Mouse (Mus musculus) urinary bladder, postnatal 25 days (tissue): ENCODE measurements around the gene Trim29.
A peak's percentile ranks its signal among the peaks of the same experiment; 100 is the strongest.

Source experiments
- DNase-seq: peaks from one replicate; pipeline ENCODE4 v3.0.0; 2022; ENCODE audit warnings: low spot score

The Trim29 gene

GRCm38 (mm10) chr9:43315320-43315950, 4.8 kb downstream of the Trim29 start:
- no peak for DNase-seq

- DNase-seq: no peak
These were observed 5.8 kb downstream of the Trim29 start for GRCm38 (mm10) chr9:43316466-43316865.

DNA sequence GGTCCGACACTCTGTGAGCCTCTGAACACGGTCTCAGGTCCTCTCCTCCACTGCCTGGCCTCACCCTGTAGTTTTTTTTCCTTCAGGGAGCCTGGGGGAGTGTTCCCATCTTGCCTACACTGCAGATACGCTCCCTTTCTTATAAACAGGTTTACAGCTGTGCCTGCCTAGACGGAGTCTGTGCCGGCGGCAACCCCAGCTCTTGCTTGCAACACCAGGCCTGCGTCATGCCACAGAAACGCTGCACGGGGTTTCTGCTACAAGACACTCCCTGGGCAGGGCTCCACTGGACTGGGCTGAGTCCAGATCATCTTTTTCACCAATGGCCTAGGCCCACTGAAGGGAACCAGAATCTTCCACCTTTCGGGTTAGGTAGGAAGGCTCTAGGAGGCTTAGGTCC, 8.0 kb downstream of the Trim29 start:
- DNase-seq: no peak

GRCm38 (mm10) chr9:43321951-43322350, 11.3 kb downstream of the Trim29 start:
- no peak for DNase-seq

DNA sequence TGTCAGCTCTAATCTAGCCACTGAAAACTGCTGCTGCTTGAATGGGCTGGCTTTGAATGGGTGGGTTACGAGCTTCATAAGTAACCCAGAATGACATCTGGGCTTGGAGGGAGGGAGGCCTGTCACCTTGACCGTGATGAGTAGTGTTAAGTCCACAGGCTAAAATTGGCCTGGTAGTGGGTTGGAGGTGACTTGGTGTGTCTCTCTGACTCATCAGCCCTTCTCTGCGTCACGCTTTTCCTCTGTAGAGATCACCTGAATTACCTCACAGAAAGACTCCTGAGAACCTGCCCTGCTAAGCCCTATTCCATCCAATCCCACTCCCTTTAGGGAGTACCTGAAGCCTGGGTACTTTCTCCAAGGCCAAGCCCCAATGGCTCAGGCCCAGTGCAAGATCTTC, 12.0 kb downstream of the Trim29 start:
- no peak for DNase-seq

DNA sequence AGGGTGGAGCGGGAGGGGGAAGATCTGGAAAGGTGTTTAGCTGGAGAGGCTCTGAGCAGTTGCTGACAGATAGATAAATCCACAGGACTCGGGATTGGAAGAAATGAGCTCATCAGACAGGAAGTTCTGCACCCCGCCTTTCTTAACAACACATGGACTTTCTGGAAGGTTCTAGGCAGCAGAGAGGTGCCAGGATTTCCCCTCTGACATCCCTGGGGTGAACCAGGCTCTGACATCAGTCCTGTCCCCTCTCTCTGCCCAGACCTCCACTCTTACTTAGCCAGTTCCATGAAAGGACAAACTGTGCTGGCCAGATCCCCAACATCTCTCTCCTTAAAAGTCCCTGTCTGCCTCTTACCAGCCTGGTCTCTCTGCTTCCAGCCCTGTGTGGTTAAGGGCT, 14.8 kb downstream of the Trim29 start:
- no peak for DNase-seq

DNA sequence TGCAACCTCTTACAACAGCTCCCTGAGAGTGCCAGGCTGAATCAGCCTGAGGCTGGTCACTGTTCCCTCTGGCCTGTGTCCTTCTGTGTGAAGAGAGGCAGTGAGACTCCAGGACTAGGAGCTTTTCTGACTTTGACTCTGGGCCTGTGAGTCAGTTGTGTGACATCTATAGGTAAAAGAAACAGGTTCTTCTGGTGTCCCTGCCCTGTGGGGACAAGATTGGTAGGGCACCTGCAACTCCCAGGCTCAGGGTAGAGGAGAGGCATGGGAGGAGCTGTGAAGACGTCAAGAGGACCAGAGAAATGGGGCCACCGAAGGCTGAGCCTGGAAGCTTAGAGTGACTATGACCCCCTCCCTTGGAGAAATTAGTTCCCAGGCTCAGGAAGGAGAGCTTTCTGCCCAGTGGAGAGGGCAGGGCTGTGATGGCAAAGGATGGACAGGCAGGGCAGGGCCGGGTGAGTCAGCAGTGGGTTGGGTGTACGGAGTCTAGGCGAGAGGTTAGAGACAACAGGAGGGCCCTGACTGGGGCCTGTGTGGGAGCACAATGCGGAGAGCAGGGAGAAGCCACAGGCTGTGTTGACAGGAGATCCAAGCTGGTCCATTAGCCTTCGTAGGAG, 15.5 kb downstream of the Trim29 start:
- no peak for DNase-seq

GRCm38 (mm10) chr9:43327182-43328129, 16.8 kb downstream of the Trim29 start:
- DNase-seq: peak; percentile 20

DNA sequence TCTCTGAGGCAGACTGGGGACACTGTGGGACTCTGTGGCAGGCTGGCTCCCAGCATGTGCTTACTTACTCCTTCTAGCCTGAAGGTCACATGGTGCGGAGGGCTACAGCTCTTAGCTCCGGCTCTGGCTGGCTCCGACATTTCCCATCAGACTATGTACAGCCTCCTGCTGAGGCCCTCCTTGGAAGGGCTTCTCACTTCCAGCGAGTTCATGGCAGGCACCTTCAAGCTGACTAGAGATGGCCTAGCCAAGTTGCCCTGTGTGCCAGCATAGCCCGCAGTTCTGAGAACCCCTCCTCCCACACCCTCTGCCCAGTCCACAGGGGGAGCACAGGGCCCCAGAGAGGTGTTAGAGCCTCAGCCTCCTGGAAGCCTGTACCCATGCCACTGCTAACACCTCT, 19.8 kb downstream of the Trim29 start:
- no peak for DNase-seq

DNA sequence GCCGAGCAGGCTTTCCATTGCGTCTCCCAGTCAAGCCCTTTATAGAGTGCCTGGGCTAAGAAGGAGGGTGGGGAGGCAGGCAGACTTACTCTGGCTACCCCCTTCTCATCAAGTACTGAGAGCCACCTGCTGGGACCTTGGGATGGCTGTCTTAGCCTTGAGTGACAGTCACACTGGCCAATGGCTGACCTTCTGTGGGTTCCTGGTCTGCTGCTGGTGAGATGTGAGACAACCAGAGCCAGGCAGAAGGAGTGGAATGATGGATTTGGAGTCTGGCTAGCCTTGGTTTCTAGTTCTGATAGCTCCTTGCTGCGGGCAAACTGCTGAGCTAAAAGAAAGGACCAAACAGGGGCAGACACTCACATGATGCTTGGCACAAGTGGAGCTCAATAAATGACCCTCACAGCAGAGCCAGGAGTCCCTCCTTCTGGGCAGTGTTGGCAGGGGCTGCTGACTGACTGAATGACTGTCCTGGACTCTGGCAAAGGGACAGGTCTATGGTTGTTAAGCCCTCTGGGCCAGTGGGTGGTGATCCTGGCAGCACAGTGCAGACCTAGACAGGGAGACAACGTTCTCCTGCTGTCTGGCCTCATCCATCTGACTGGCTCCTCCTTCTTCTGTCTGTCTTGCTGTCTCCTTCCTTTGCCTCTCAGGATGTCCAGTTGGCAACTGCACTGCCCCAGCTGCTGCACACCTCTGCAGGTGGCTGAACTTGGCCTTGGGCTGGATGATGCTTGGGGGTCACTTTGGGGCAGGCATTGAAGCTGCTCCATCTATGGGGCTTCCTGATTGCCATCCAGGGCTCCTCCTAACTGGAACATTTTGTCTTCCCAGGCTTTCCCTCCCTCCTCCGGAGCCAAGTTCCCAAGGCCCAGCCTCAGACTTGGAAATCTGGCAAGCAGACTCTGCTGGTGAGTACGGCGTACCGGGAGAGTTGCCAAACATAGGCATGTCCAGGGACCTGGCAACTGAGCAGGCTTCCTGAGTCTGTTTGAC, 21.1 kb downstream of the Trim29 start:
- no peak for DNase-seq

DNA sequence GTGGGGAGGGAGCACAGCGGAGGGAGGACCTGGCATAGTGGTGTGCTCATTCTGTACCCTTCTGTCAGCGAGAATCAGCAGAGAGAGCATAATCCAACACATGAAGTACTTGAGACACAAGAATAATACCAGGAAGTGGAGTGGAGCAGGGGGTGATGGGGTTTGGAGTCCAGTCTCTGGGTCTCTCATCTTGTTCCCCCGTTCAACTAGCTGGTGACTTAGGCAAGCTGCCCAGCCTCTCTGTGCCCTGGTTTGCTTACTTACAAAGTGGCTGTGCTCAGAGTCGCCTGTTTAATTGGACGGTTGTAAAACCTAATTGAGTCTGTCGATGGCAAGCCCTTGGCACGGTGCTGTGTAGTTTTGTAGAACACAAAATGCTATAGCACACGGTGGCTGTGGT, 23.8 kb downstream of the Trim29 start:
- DNase-seq: no peak

- no peak for DNase-seq
These were observed 27.0 kb downstream of the Trim29 start for GRCm38 (mm10) chr9:43337636-43338035.

GRCm38 (mm10) chr9:43338067-43338466, 27.4 kb downstream of the Trim29 start:
- DNase-seq: no peak

DNA sequence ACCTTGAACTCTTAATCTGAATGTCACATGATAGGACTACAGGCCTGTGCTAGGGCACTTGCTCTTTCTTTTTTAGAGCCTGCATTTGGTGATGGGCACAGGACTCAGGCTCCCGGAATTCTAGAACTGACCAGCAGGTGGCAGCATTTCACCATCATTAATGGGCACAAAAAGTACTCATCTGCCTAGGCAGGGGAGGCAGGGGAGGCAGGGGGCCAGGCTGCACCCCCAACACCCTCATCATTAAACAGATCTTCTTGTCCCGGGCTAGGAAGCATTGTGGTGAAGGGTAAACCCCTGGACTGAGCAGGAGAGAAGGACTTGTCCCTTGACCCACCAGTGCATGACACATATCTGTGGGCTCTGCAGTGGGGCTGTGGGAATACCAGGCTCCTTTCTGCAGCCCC, 29.0 kb downstream of the Trim29 start:
- DNase-seq: peak; percentile 73

GRCm38 (mm10) chr9:43350089-43350488, 39.4 kb downstream of the Trim29 start:
- DNase-seq: no peak

DNA sequence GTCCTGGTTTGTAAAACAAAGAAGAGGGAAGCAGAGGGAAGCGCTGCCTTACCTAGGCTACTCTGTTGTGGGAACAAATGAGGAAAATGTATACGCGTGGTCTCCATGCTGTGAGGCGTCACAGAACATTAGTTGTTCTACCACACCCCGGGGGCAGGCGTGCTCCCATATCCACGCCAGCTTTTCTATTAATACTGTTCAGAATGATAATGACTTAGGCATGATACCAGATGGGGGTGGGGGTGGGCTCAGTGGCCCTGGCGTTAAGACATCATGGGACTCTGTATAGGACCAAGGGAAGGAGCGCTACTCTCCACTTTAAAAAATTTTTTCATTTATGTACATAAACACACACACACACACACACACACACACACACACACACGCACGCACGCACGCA, 40.4 kb downstream of the Trim29 start:
- DNase-seq: no peak

DNA sequence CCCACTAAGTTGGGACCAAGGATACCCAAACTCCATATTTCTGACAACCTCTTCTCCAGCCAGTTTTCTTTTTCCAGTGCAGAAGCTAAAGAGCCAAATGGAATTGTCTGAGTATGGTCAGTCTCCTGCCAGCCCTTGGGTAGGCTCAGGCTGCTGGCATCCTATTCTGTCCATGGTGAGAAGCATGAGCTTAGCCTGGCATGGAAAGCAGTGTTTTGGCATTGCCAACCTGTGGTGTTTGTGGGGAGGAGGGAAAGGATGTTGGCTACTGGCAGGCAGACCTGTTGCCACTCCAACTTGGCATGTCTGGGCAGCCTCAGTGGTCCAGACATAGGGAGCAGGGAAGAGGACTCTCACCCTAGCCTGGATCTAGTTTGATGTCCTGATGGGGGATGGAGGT, 46.4 kb downstream of the Trim29 start:
- no peak for DNase-seq

GRCm38 (mm10) chr9:43358591-43359323, 48.1 kb downstream of the Trim29 start:
- no peak for DNase-seq

DNA sequence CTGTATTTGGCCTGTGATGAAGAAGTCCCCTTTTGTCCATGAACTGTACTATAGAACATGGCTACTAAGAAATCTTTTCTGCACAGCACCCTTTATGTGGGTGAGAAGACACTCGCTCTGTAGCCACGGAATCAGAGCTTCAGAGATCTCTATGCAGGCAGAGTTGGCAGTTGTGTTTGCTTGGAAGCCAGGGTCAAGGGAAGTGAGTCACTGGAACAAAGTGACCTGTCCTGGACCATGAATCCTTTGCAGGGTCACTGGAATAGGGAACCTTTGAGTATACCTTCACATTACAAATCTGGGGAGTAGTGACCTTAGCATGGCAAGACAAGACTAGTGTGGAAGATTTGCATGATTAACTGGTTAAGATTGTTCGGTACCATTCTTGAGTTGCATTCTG, 58.1 kb downstream of the Trim29 start:
- DNase-seq: no peak

- no peak for DNase-seq
These were observed 73.2 kb downstream of the Trim29 start for GRCm38 (mm10) chr9:43383871-43384270.

GRCm38 (mm10) chr9:43384400-43384799, 73.8 kb downstream of the Trim29 start:
- DNase-seq: no peak
